Mouse (Mus musculus) kidney, adult 2 months (tissue): Measurements from ENCODE around the gene Elovl5.

Experiments used
- CTCF ChIP-seq: fragments of 200-500 bp; conservative IDR thresholded peaks from 2 replicates; pipeline ENCODE4 v1.5.1; 2011; ENCODE audit warnings: low read depth, mild to moderate bottlenecking, control low read depth, low read length, moderate library complexity, mixed read lengths; ENCODE audit not compliant: insufficient read depth, insufficient read length
- POLR2A ChIP-seq: fragments of 200-500 bp; IDR thresholded peaks from one replicate; pipeline ENCODE4 v1.6.1; 2011; ENCODE audit warnings: low read depth, low read length, control low read depth

GRCm38 (mm10) chr9:77966861-77967260, 49.7 kb downstream of the Elovl5 start:
- TF ChIP-seq CTCF: no peak
- no peak for TF ChIP-seq POLR2A
